Mouse (Mus musculus): Measurements from ENCODE around the gene Zfp280b.
"Not testable (repeated sequence)": the region's sequence is repeated elsewhere in the genome, so short reads cannot be mapped to it uniquely, and the experiment has no call there.

Zfp280b gene

DNA sequence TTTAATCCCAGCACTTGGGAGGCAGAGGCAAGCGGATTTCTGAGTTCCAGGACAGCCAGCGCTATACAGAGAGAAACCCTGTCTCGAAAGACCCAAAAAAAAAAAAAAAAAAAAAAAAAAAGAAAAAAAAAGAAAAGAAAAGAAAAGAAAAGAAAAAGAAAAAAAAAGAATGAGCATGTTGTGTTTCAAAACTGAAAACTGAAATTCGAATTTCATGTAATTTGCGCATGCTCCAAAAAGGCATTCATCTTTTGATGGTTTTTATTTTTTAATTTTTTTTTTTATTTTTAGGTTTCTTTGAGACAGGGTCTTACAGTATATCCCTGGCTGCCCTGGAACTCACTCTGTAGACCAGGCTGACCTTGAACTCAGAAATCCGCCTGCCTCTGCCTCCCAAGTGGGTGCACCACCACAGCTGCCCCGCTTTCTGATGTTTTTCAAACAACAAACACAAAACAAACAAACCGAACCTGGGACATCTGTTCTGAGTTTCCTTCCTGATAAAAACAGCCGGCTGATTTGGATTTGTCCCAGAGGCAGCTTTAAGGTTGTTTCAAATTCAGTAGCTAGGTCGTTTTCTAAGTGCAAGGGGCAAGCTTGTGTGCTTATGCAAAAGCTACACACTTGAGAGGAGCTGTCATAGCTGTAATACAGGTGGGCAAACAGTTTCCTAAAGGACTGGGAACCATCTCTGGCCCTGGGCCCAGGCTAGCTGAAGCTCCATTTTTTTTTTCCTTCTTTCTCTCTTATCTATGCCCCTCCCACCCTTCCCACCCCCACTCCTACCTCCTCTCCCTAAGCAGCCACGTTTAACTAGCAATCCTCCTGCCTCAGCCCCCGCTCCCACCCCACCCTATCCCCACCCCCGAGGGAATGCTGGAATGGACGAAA is 694 bp upstream of the Zfp280b start:
- DNase-seq (ENCODE audit: low spot score), result no peak

DNA sequence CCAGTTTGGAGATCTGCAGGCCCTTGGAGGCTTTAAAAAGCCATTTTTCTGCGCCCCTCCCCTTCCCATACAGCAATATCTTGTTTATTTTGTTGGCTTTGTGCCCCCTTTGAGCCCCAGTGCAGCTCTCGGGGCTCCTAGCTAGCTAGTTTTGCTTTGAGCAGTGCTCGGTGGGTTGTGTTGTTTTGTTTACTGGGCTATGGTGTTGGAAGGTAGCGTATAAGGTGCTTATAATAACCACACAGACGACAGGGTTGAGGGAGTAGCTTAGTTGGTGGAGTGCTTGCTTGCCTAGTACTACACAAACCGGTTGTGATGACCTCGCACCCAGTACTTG is 637 bp downstream of the Zfp280b start:
- DNase-seq (ENCODE audit: low spot score), result no peak

DNA sequence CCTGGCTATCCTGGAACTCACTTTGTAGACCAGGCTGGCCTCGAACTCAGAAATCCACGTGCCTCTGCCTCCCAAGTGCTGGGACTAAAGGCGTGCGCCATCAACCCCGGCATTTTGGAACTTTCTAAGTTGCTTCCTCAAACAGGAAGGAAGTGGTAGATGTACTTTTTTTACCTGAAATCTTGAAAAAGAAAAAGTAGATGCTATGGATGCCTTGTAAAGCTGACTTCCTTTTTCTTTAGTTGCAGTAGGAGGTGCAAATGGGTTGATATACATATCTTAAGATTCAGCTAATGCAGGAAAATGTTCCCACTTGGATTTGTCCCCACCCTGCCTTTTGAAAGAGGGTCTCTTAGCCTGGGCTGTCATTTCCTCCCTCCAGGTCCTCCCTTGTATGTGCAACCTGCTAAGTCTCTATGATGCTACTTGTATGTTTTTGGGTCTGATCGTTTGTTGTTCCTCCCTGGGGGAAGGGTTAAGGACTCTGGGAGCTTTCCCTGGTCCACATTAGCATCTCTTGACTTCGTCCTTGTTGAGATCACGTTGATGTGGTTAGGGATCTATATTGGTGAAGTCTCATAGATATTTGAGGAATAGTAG is 1.7 kb downstream of the Zfp280b start:
- no peak for DNase-seq (ENCODE audit: low spot score)

DNA sequence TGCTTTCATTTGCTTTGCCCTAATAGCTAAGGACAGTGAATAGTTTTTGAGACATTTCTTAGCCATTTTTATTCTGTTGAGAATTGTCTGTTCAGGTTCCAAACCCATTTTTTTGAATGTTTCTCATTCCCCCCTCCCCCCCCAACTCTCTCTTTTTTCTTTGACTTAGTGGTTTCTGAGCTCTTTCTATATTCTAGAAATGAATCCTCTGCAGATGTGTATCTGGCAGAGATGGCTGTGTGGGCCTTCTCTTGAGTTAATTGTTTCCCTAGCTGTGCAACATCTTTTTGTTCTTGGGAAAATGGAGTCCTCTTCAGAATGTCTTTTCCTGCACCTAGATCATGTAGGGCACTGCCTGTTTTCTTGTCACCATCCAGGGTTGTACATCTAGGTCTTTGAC is 2.8 kb downstream of the Zfp280b start:
- DNase-seq (ENCODE audit: low spot score), result no peak

DNA sequence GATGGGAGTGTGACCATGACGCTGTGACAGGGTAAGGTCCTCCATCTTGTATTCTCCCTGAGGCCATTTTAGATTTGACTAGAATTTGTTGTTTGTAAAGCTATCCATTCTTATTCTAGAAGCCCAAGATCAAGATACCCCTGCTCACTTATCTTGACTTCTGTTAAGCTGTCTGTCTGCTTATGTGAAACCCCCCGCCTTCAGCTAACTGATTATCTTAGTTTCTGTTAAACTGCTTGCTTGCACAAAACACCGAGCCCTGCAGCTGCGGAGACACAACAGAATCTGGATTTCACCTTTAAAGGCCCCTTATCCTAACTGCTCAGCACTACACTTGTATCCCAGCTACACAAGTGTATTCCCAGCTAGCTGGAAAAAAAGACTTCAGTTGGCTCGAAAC is 4.5 kb downstream of the Zfp280b start:
- DNase-seq (ENCODE audit: low spot score), result no peak

DNA sequence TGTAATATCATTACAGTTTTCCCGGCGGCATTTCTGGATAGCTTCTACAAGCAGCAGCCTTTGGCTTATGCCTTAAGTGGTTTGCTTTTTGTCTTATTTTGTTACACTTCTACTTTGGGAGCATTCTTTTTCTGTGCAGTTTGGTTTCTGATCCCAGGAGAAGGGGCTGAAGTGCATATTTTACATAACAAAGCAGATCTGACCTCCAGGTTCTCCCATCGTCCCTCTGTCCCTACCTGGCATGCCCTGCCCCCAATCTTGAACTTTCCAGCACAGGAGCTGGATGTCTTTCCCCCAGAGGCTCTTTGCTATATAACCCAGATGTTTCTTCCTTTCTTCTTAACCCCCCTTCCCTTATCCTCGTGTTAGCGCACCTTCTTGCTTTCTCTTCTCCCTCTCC is 12.9 kb downstream of the Zfp280b start:
- no peak for DNase-seq (ENCODE audit: low spot score)

DNA sequence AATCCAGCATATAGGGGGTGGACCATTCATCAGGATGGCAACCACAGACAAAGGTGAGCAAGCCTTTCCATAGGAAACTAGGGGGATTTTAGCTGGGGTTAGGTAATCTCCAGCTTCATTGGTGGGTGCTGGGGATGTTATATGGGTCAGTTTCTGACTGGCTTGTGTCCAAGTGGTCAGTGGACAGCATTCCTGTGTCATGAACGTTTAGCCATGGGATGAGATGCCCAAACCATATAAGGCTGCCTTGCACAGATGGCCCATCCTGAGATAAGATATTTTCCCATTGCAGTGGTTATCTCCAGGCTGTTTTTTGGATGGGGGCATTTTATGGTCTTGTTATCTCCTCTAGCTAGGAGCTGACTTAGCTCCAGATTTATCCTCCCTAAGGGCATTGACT is 14.3 kb downstream of the Zfp280b start:
- no peak for DNase-seq (ENCODE audit: low spot score)

DNA sequence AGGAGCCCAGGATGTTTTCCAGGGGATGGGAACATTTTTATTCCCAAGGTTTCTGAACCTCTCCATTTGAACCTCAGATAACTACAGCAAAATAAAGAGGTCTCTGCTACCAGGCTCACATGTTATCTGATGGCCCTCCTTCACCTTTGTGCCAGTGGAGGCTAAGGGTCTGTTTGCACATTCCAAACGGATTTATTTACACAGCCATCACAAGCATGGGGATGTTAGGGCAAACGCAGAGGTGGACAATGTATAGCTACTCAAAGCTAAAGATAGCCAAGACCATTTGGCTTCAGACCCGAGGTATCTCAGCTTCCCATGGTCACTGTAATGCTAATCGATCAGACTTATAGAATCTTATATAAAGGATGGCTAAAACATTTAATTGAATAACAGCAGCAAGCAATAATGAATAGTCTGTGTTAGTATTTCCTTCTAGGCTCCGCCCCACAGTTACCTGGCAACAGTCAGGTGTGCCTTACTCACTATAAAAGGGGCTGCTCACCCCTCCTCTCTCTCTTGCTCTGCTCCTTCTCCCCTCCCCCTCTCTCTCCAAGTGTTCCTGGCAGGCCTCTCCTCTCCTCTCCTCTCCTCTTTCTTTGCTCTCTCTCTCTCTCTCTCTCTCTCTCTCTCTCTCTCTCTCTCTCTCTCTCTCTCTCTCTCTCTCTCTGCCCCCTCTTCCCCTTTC is 14.9 kb downstream of the Zfp280b start:
- no peak for DNase-seq (ENCODE audit: low spot score)

DNA sequence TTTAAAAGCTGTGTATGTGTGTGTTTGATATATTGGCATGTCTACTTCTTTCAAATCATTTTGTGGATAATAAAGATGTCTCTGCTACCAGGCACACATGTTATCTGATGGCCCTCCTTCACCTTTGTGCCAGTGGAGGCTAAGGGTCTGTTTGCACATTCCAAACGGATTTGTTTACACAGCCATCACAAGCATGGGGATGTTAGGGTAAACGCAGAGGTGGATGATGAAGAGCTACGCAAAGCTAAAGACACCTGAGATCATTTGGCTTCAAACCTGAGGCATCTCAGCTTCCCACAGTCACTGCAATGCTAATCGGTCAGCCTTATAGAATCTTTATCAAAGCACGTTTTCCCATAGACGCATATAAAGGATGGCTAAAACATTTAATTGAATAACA is 16.5 kb downstream of the Zfp280b start:
- no peak for DNase-seq (ENCODE audit: low spot score)

DNA sequence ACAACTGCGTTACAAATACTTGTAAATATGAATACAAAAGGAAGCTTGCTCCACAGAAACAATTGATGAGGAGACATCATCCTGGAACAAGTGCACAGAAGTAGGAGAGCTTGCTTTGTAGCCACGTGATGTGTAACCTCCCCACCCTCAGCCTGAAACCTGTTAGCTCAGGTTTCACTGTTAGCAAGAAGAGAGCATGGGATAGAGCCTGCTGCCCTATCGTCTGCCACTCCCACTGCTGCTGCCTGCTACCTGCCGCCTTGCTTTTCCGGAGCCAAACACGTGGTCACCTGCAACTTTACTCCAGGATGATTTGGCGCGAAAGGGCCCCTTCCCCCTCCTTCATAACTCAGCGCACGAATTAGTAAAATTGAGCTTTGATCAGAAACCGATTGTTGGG is 19.4 kb downstream of the Zfp280b start:
- DNase-seq (ENCODE audit: low spot score), result no peak

DNA sequence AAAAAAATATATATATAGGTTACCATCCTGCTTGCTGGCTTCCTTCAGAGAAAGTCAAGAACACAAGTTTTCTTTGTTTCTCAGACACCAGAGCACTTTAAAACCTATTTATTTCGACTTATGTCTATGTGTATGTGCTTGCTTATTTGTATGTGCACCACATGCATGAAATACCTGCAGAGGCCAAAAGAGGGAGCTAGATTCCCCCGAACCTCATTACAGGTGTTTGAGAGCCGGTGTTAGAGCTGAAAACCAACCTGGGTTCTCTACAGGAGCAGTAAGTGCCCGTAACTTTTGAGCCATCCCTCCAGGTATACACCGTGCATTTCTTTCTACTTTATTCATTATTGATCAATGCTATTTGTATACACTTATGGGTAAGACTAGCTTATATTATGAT is 30.0 kb downstream of the Zfp280b start:
- DNase-seq (ENCODE audit: low spot score), result no peak

DNA sequence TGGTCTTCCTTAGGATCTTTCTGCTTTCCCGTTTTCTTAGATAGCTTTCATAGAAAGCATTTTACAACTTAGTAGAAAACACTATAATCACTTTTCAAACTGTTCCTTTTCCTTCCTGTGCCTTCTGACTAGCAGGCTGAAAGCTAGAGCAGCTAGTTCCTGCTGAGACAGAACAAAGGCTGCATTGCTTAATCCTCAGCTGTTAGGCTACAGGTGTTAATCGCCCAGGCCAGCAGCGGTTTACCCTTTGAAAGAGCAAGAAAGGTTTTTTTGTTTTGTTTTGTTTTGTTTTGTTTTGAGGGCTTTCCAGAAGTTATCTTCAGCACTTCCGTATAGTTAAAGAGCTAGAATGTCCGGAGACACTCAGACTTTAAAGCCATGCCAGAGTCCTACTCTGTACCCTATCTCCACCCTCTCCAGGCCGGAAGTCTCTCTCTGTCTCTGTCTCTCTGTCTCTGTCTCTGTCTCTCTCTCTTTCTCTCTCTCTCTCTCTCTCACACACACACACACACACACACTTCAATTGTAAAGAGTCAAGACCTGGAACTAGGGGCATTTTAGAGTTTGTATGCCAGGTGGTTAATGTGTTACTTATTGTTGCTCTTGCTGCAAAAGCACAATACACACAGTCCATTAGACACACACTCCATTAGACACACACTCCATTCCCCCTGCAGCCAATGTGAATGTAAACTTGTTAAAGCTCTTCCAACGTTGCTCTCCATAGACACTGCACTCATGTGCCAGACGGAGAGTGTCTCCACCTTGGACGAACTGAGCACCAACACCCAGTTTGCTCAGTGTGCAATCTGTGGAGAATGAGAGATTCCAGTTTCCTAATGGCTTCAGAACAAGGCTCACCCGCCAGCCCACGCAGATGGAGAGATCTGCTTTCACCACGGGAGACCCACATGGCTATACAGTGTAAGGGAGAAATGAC is 35.5 kb downstream of the Zfp280b start:
- no peak for DNase-seq (ENCODE audit: low spot score)

DNA sequence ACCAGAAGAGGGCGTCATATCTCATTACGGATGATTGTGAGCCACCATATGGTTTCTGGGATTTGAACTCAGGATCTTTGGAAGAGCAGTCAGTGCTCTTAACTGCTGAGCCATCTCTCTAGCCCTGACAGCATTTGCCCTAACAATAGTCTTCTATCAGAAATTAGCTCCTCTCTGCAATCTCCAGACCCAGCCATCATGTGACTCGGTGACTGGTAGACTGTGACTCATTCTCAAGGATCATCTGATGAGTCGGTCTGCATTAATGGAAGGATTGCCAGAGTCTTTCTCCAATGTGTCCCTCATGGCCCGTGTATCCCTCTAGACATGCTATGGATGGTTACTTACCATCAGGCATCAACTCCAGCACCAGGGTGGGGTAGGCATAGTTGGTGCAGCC is 39.6 kb downstream of the Zfp280b start:
- not testable (repeated sequence) for DNase-seq (ENCODE audit: low spot score)

DNA sequence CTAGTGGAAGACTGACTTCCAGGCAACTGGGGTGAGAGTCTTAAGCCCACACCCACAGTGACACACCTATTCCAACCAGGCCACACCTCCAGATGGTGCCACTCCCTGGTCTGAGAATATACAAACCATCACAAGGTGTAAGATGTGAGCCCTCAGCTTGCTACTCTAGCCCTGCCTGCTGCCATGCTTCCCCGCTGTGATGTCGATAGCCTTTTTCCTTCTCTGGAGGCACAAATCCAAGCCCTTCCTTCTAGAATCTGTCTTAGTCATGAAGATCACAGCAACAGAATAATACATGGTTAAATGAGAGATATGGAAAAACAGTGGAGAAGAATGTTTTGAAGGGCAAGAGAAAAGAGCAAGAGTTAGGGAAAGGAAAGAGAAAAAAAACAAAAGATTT is 44.6 kb downstream of the Zfp280b start:
- not testable (repeated sequence) for DNase-seq (ENCODE audit: low spot score)

Data from left cerebral cortex, adult 11 months (tissue).